Mouse (Mus musculus): ENCODE measurements at regions not wholly inside any gene's neighbourhood (a gene's known extent, or its start where the extent isn't known, plus 50 kb on each side); places are given as distances from the start of the nearest gene placed in this dataset.

DNA sequence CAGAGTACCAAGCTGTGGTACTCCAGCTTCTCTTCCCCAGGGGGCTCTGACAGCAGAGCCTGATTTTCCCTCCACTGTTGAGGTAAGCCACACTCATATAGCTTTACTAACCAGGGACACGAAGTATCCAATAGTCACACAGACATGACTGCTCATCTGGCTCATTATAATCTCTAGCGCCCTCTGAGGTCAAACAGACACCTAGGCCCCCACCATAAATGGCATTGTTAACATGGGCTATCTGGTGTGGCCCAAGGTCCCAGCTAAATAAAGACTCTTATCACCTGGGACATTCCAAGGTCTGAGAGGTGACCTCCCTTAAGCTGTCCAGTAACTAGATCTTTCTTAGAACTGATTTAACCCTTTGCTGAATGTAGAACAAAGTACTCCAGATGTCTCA is 70.7 kb upstream of the Foxa2 start:
- no peaks in the 10 kb centered on the region for H3K4me1 ChIP-seq (replicated peaks; ENCODE audit: control insufficient read depth, insufficient read depth, low read length)
- no peak overlapping the region for H3K27ac ChIP-seq (ENCODE audit: low read depth, low read length)
- no peaks in the 10 kb centered on the region for H3K9me3 ChIP-seq (ENCODE audit: control insufficient read depth)
- TF ChIP-seq CTCF (IDR thresholded peaks at IDR 0.05; ENCODE audit: low read depth): no peak
- H3K27me3 ChIP-seq (replicated peaks; ENCODE audit: control insufficient read depth, insufficient read depth, low read length): no peaks in the 10 kb centered on the region
- WGBS: 13% methylated on average over 2 of the region's 2 CpGs
- no peaks in the 10 kb centered on the region for H3K36me3 ChIP-seq (ENCODE audit: control insufficient read depth, insufficient read depth)
- H3K4me3 ChIP-seq (ENCODE audit: low read depth, low read length): no peak overlapping the region
- no peak overlapping the region for H3K4me2 ChIP-seq (replicated peaks; ENCODE audit: low read depth)
- H3K9ac ChIP-seq (ENCODE audit: low read depth, low read length): no peak overlapping the region
- no peak for ATAC-seq

DNA sequence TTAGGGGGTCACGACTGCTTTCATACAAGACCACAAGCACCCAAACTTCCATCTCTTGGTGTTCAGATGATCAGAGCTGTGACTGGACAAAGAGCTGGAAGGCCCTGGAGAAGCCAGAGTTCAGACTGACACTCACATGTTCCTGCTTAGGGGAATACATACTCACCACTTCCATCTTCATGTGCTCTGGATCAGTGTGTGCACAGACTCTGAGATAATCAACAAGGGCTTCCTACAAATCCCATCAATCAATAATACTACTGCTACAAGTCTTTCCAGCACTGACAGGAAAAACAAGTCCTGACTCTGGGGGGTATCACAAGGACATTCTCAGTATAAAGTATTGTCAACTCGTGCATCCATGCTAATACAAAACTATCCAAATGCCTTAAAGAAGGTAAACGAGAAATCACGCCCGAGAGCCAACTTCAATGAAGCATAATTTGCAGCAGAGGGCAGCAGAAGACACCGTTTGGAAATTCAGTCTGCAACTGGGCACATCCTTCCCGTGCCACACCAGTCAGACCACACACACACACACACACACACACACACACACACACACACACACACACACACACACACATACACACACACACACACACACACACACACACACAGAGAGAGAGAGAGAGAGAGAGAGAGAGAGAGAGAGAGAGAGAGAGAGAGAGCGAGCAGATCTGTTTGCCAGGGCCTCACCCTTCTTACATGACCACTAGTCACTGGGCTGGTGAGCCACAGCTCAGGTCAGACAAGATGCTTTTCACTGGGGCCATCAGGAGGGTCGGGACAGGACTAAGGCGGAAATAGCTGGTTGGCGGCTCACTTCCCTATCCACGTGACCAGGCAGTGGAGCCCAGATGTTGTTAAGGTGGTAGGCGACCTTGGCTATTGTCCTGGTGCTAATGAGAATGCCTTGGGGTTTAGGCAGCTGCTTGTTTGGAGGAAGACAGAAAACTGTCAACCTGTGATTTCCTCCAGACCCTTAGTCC is 75.4 kb upstream of the Foxa2 start:
- WGBS: 28% methylated on average over 13 of the region's 13 CpGs
- H3K27me3 ChIP-seq (replicated peaks; ENCODE audit: control insufficient read depth, insufficient read depth, low read length): no peaks in the 10 kb centered on the region
- H3K9me3 ChIP-seq (ENCODE audit: control insufficient read depth): no peaks in the 10 kb centered on the region
- ATAC-seq: 0 out of 2 replicates have a peak, but pooled peaks have one; percentile 51
- H3K4me2 ChIP-seq (replicated peaks; ENCODE audit: low read depth): no peak overlapping the region
- no peak overlapping the region for H3K27ac ChIP-seq (ENCODE audit: low read depth, low read length)
- peak; percentile 80 for TF ChIP-seq CTCF (IDR thresholded peaks at IDR 0.05; ENCODE audit: low read depth)
- no peaks in the 10 kb centered on the region for H3K36me3 ChIP-seq (ENCODE audit: control insufficient read depth, insufficient read depth)
- no peak overlapping the region for H3K9ac ChIP-seq (ENCODE audit: low read depth, low read length)
- no peak overlapping the region for H3K4me3 ChIP-seq (ENCODE audit: low read depth, low read length)
- H3K4me1 ChIP-seq (replicated peaks; ENCODE audit: control insufficient read depth, insufficient read depth, low read length): no peaks in the 10 kb centered on the region

DNA sequence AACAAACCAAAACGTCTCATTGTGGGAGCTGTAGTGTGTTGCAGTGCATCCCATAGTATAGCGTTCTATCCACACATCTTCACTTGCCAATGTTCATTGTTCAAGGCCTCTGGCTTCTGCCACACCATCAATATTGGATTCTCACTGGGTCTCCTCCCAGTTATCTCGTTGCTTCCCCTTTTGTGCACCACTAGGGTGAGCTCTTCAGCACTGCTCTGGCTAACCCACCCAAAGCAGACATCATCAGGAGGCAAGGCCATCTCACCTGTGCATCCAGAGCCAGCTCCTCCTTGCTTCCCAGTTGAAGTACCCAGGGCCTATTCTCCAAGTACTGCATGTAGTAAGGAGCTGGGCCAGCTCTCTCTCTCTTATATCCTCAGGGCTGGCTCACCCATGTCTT is 77.0 kb upstream of the Foxa2 start:
- Histone ChIP-seq H3K4me3 (ENCODE audit: low read depth, low read length) (no peak overlapping the region), H3K9me3 (ENCODE audit: control insufficient read depth) (no peaks in the 10 kb centered on the region), H3K4me2 (replicated peaks; ENCODE audit: low read depth) (no peak overlapping the region), H3K9ac (ENCODE audit: low read depth, low read length) (no peak overlapping the region), H3K36me3 (ENCODE audit: control insufficient read depth, insufficient read depth) (no peaks in the 10 kb centered on the region), H3K27ac (ENCODE audit: low read depth, low read length) (no peak overlapping the region), H3K27me3 (replicated peaks; ENCODE audit: control insufficient read depth, insufficient read depth, low read length) (no peaks in the 10 kb centered on the region), H3K4me1 (replicated peaks; ENCODE audit: control insufficient read depth, insufficient read depth, low read length) (no peaks in the 10 kb centered on the region)
- WGBS: 42% methylated on average over 3 of the region's 3 CpGs
- TF ChIP-seq CTCF (IDR thresholded peaks at IDR 0.05; ENCODE audit: low read depth): peak; percentile 58
- no peak for ATAC-seq

DNA sequence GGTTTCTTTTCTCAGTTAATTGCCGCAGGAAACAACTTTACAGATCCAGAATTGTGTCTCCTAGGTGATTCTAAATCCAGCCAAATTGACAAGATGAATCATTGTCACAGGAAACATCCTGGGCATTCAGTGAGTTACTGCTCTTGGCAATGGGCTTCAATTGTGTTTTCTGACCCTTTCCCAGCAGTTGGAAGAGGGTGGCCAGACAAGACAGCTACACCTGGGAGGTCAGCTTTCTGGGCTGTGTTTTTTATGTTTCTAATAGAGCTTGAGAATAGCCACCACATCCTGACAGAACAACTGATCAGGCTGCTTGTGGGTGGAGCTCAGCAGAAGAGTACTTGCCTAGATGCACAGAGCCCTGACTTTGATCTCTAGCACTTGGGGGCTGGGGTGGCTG is 87.0 kb upstream of the Foxa2 start:
- no peaks in the 10 kb centered on the region for H3K4me1 ChIP-seq (replicated peaks; ENCODE audit: control insufficient read depth, insufficient read depth, low read length)
- H3K9me3 ChIP-seq (ENCODE audit: control insufficient read depth): no peaks in the 10 kb centered on the region
- H3K4me3 ChIP-seq (ENCODE audit: low read depth, low read length): no peak overlapping the region
- WGBS: 78% methylated on average over 1 of the region's 1 CpGs
- H3K27ac ChIP-seq (ENCODE audit: low read depth, low read length): no peak overlapping the region
- no peak overlapping the region for H3K4me2 ChIP-seq (replicated peaks; ENCODE audit: low read depth)
- ATAC-seq: no peak
- no peak overlapping the region for H3K9ac ChIP-seq (ENCODE audit: low read depth, low read length)
- TF ChIP-seq CTCF (IDR thresholded peaks at IDR 0.05; ENCODE audit: low read depth): no peak
- no peaks in the 10 kb centered on the region for H3K27me3 ChIP-seq (replicated peaks; ENCODE audit: control insufficient read depth, insufficient read depth, low read length)
- no peaks in the 10 kb centered on the region for H3K36me3 ChIP-seq (ENCODE audit: control insufficient read depth, insufficient read depth)

DNA sequence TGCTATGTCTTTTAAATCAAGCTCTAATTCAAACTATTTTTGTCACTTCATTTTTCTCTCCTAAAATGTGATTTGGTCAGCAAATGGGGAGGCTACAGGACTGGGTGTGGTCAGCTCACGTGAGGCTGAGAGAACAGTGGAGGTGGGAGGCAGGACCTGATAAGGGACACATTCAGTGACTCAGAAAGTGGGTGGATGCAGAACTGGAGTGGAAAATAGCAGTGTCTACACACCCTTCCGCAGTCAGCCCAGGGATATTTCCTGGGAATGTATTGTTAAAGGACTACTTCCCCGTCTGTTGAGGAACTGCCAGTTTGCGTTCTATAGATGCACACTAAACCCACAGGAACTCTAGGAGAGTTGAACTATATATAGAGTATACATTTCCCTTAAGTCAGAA is 95.2 kb upstream of the Foxa2 start:
- no peaks in the 10 kb centered on the region for H3K9me3 ChIP-seq (ENCODE audit: control insufficient read depth)
- no peak overlapping the region for H3K27ac ChIP-seq (ENCODE audit: low read depth, low read length)
- no peak overlapping the region for H3K4me3 ChIP-seq (ENCODE audit: low read depth, low read length)
- WGBS: 57% methylated on average over 4 of the region's 4 CpGs
- H3K9ac ChIP-seq (ENCODE audit: low read depth, low read length): no peak overlapping the region
- no peak for TF ChIP-seq CTCF (IDR thresholded peaks at IDR 0.05; ENCODE audit: low read depth)
- H3K4me2 ChIP-seq (replicated peaks; ENCODE audit: low read depth): no peak overlapping the region
- no peaks in the 10 kb centered on the region for H3K36me3 ChIP-seq (ENCODE audit: control insufficient read depth, insufficient read depth)
- ATAC-seq: no peak
- no peaks in the 10 kb centered on the region for H3K4me1 ChIP-seq (replicated peaks; ENCODE audit: control insufficient read depth, insufficient read depth, low read length)
- H3K27me3 ChIP-seq (replicated peaks; ENCODE audit: control insufficient read depth, insufficient read depth, low read length): no peaks in the 10 kb centered on the region

- no peaks in the 10 kb centered on the region for H3K27me3 ChIP-seq (replicated peaks; ENCODE audit: control insufficient read depth, insufficient read depth, low read length)
- no peak for TF ChIP-seq CTCF (IDR thresholded peaks at IDR 0.05; ENCODE audit: low read depth)
These were observed 98.0 kb upstream of the Foxa2 start for GRCm38 (mm10) chr2:148144816-148145215.

More at GRCm38 (mm10) chr2:148144816-148145215, 98.0 kb upstream of the Foxa2 start:
- no peak overlapping the region for H3K4me2 ChIP-seq (replicated peaks; ENCODE audit: low read depth)
- H3K4me1 ChIP-seq (replicated peaks; ENCODE audit: control insufficient read depth, insufficient read depth, low read length): no peaks in the 10 kb centered on the region
- H3K36me3 ChIP-seq (ENCODE audit: control insufficient read depth, insufficient read depth): no peaks in the 10 kb centered on the region
- H3K27ac ChIP-seq (ENCODE audit: low read depth, low read length): no peak overlapping the region
- ATAC-seq: no peak
- H3K9me3 ChIP-seq (ENCODE audit: control insufficient read depth): no peaks in the 10 kb centered on the region
- H3K9ac ChIP-seq (ENCODE audit: low read depth, low read length): no peak overlapping the region
- WGBS: 48% methylated on average over 1 of the region's 1 CpGs
- H3K4me3 ChIP-seq (ENCODE audit: low read depth, low read length): no peak overlapping the region
